Mouse (Mus musculus): ENCODE results near the gene Rpl13.

DNA sequence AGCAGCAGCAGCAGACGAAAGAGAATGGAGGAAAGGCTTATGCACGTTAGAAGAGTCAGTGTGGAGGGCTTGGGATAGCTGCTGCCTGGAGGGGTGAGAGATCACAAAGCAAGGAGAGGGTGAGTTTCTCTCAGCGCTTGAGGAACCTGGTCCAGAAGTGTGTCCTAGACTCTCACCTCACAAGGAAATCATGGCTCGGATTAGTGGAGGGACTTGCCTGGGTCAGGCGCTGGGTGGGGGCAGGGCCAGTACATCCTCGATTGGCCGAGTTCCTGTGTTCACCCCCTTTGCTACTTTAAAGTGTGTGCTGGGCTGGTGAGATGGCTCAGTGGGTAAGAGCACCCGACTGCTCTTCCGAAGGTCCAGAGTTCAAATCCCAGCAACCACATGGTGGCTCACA, 33.7 kb downstream of the Rpl13 start:
- TF ChIP-seq POLR2A (IDR thresholded peaks at IDR 0.05; ENCODE audit: borderline replicate concordance, extremely low read depth, low read depth, low read length) (no peak), CTCF (IDR thresholded peaks at IDR 0.05; ENCODE audit: insufficient read depth, low read length) (no peak)

Data from lung, adult 2 months (tissue).